Mouse (Mus musculus) stomach, postnatal 0 days (tissue): ENCODE measurements around the gene Prkcb.

Experiments
- CTCF ChIP-seq: IDR thresholded peaks from 2 replicates; pipeline ENCODE4 v1.5.1; 2016; ENCODE audit warnings: antibody characterized with exemption, low read depth, mild to moderate bottlenecking, moderate library complexity
- EP300 ChIP-seq: optimal IDR thresholded peaks from 2 replicates; pipeline ENCODE3; 2016; ENCODE audit warnings: antibody characterized with exemption

- TF ChIP-seq CTCF (no peak), EP300 (no peak)
These were observed 121.4 kb downstream of the Prkcb start for GRCm38 (mm10) chr7:122409945-122410344.
